Mouse (Mus musculus) heart, embryonic 16.5 days (tissue): ENCODE results near the gene Gm17324. TPM values are rescaled to one million over a fixed set of nuclear protein-coding genes. Genes with fewer than 3 reads are reported as not detected.

Experiments
- ATAC-seq: fragments of 200-750 bp; cut with Nextera tagmentation; replicated peaks from 2 replicates; pipeline ENCODE4 v1.8.0; 2017; ENCODE audit warnings: moderate number of reproducible peaks; ENCODE audit not compliant: insufficient read depth, low FRiP score; ENCODE audit errors: extremely low read depth
- H3K27ac ChIP-seq: fragments of 300-500 bp; sonication (generic); 2 replicates; pipeline ENCODE4 v1.5.1; 2014; ENCODE audit warnings: mild to moderate bottlenecking, low read length, control low read depth, moderate library complexity
- H3K27me3 ChIP-seq: fragments of 300-500 bp; sonication (generic); 2 replicates; pipeline ENCODE4 v1.6.1; 2014; ENCODE audit warnings: low read length, mixed read lengths; ENCODE audit not compliant: control insufficient read depth, insufficient read depth
- H3K36me3 ChIP-seq: fragments of 300-500 bp; sonication (generic); 2 replicates; pipeline ENCODE4 v1.6.1; 2014; ENCODE audit not compliant: control insufficient read depth, insufficient read depth
- H3K4me1 ChIP-seq: fragments of 300-500 bp; sonication (generic); 2 replicates; pipeline ENCODE4 v1.6.1; 2014; ENCODE audit warnings: low read length, mixed read lengths; ENCODE audit not compliant: control insufficient read depth, insufficient read depth
- H3K4me2 ChIP-seq: fragments of 300-500 bp; sonication (generic); 2 replicates; pipeline ENCODE4 v1.6.1; 2014; ENCODE audit warnings: low read depth, mild to moderate bottlenecking, control low read depth, low read length
- H3K4me3 ChIP-seq: fragments of 300-500 bp; sonication (generic); 2 replicates; pipeline ENCODE4 v1.5.1; 2014; ENCODE audit warnings: mild to moderate bottlenecking, control low read depth, low read length
- H3K9ac ChIP-seq: fragments of 300-500 bp; sonication (generic); 2 replicates; pipeline ENCODE4 v1.6.1; 2014; ENCODE audit warnings: low read length, control low read depth
- H3K9me3 ChIP-seq: fragments of 300-500 bp; sonication (generic); replicated peaks from 2 replicates; pipeline ENCODE4 v1.6.1; 2016; ENCODE audit warnings: low read length; ENCODE audit not compliant: control insufficient read depth
- WGBS: fragments of 180-500 bp; shearing (Covaris S2); extraction: QIAGEN DNeasy Blood & Tissue Kit; methylation state at CpG from one replicate; pipeline ENCODE4 v1.1.7; 2014; 5-methylcytosine and 5-hydroxymethylcytosine counted together
- polyA plus RNA-seq: library from polyadenylated mRNA; unstranded; fragments of >200 nt; fragmentation: Nextera tagmentation; extraction: Ambion mirVana; gene quantifications from 2 replicates; pipeline ENCODE4 v1.2.1, GENCODE M21; 2015

Gene Gm17324
- polyA plus RNA-seq, 1 experiment from 2014 or later: 0.50 TPM

- H3K27me3 ChIP-seq: peaks cover 21% of the 10 kb centered on the region
- peak overlapping the region; percentile 95 for H3K9ac ChIP-seq
- peak overlapping the region; percentile 99 for H3K4me3 ChIP-seq
- WGBS: 28% methylated on average over 9 of the region's 9 CpGs
- no peak overlapping the region for H3K27ac ChIP-seq
- ATAC-seq: 0 out of 2 replicates have a peak, but pooled peaks have one; percentile 4
- H3K4me2 ChIP-seq: peak overlapping the region; percentile 87
- H3K36me3 ChIP-seq: peaks cover 8% of the 10 kb centered on the region; the same call in 1 of the 2 replicates
- H3K4me1 ChIP-seq: peaks cover 10% of the 10 kb centered on the region
- H3K9me3 ChIP-seq: no peaks in the 10 kb centered on the region
Measured at GRCm38 (mm10) chr9:78447606-78447972, 997 bp downstream of the Gm17324 start.

- Histone ChIP-seq H3K9ac (peak within 1 kb of the TSS; percentile 75), H3K9me3 (no peaks in the 10 kb centered on the region), H3K4me1 (0 out of 2 replicates have a peak, but pooled peaks cover 3% of the 10 kb centered on the region), H3K4me2 (peak within 1 kb of the TSS; percentile 93), H3K4me3 (peak within 1 kb of the TSS; percentile 66), H3K36me3 (no peaks in the 10 kb centered on the region), H3K27ac (no peak within 1 kb of the TSS), H3K27me3 (peaks cover 38% of the 10 kb centered on the region)
- under 1% methylated on average over 81 of the region's 81 CpGs for WGBS
- peak; percentile 47 for ATAC-seq
Measured at GRCm38 (mm10) chr9:78442579-78443392, 5.8 kb downstream of the Gm17324 start, which contains the start of gene Cgas. Gene Cgas (minus strand): TSS chr9:78443237.

- H3K4me3 ChIP-seq: peak overlapping the region; percentile 66
- H3K27ac ChIP-seq: no peak overlapping the region
- 0 out of 2 replicates have a peak, but pooled peaks cover 3% of the 10 kb centered on the region for H3K4me1 ChIP-seq
- ATAC-seq: no peak
- no peaks in the 10 kb centered on the region for H3K36me3 ChIP-seq
- peak overlapping the region; percentile 75 for H3K9ac ChIP-seq
- peak overlapping the region; percentile 93 for H3K4me2 ChIP-seq
- 3% methylated on average over 9 of the region's 9 CpGs for WGBS
- peaks cover 38% of the 10 kb centered on the region for H3K27me3 ChIP-seq
- no peaks in the 10 kb centered on the region for H3K9me3 ChIP-seq
Measured at GRCm38 (mm10) chr9:78442237-78442578, 6.4 kb downstream of the Gm17324 start.

GRCm38 (mm10) chr9:78439426-78439825 is 9.2 kb downstream of the Gm17324 start:
- ATAC-seq: no peak
- Histone ChIP-seq H3K4me2 (no peak overlapping the region), H3K4me3 (no peak overlapping the region), H3K27ac (no peak overlapping the region), H3K9ac (no peak overlapping the region), H3K36me3 (no peaks in the 10 kb centered on the region), H3K9me3 (no peaks in the 10 kb centered on the region), H3K27me3 (peaks cover 26% of the 10 kb centered on the region), H3K4me1 (0 out of 2 replicates have a peak, but pooled peaks cover 3% of the 10 kb centered on the region)
- WGBS: 69% methylated on average over 5 of the region's 5 CpGs

- 87% methylated on average over 5 of the region's 5 CpGs for whole genome bisulfite sequencing
- H3K9ac ChIP-seq: no peak overlapping the region
Measured at GRCm38 (mm10) chr9:78432471-78432870, 16.1 kb downstream of the Gm17324 start.

GRCm38 (mm10) chr9:78430486-78430885 is 18.1 kb downstream of the Gm17324 start:
- Histone ChIP-seq H3K9ac (no peak overlapping the region), H3K27ac (no peak overlapping the region), H3K4me1 (0 out of 2 replicates have a peak, but pooled peaks cover 2% of the 10 kb centered on the region), H3K4me3 (no peak overlapping the region), H3K36me3 (no peaks in the 10 kb centered on the region), H3K4me2 (no peak overlapping the region), H3K9me3 (no peaks in the 10 kb centered on the region), H3K27me3 (peaks cover 2% of the 10 kb centered on the region; the same call in 1 of the 2 replicates)
- WGBS: 78% methylated on average over 6 of the region's 6 CpGs
- ATAC-seq: no peak

More at GRCm38 (mm10) chr9:78432471-78432870, 16.1 kb downstream of the Gm17324 start:
- no peak overlapping the region for H3K4me2 ChIP-seq
- H3K9me3 ChIP-seq: no peaks in the 10 kb centered on the region
- 0 out of 2 replicates have a peak, but pooled peaks cover 2% of the 10 kb centered on the region for H3K4me1 ChIP-seq
- H3K27me3 ChIP-seq: peaks cover 2% of the 10 kb centered on the region; the same call in 1 of the 2 replicates
- no peak overlapping the region for H3K4me3 ChIP-seq
- no peaks in the 10 kb centered on the region for H3K36me3 ChIP-seq
- H3K27ac ChIP-seq: no peak overlapping the region
- no peak for ATAC-seq

GRCm38 (mm10) chr9:78429551-78429950 is 19.0 kb downstream of the Gm17324 start:
- no peak overlapping the region for H3K27ac ChIP-seq
- H3K27me3 ChIP-seq: peaks cover 2% of the 10 kb centered on the region; the same call in 1 of the 2 replicates
- no peak overlapping the region for H3K9ac ChIP-seq
- H3K4me3 ChIP-seq: no peak overlapping the region
- no peaks in the 10 kb centered on the region for H3K36me3 ChIP-seq
- ATAC-seq: no peak
- H3K9me3 ChIP-seq: no peaks in the 10 kb centered on the region
- H3K4me1 ChIP-seq: 0 out of 2 replicates have a peak, but pooled peaks cover 2% of the 10 kb centered on the region
- H3K4me2 ChIP-seq: no peak overlapping the region
- WGBS: 61% methylated on average over 2 of the region's 2 CpGs

GRCm38 (mm10) chr9:78428870-78429432 is 19.6 kb downstream of the Gm17324 start:
- Histone ChIP-seq H3K36me3 (no peaks in the 10 kb centered on the region), H3K4me1 (0 out of 2 replicates have a peak, but pooled peaks cover 2% of the 10 kb centered on the region), H3K4me2 (no peak overlapping the region), H3K9ac (no peak overlapping the region), H3K27me3 (peaks cover 2% of the 10 kb centered on the region; the same call in 1 of the 2 replicates), H3K4me3 (no peak overlapping the region), H3K9me3 (no peaks in the 10 kb centered on the region), H3K27ac (no peak overlapping the region)
- ATAC-seq: no peak
- WGBS: 83% methylated on average over 4 of the region's 4 CpGs

- WGBS: 67% methylated on average over 6 of the region's 6 CpGs
- Histone ChIP-seq H3K27ac (no peak overlapping the region), H3K27me3 (peaks cover 2% of the 10 kb centered on the region; the same call in 1 of the 2 replicates), H3K4me1 (0 out of 2 replicates have a peak, but pooled peaks cover 2% of the 10 kb centered on the region), H3K4me2 (no peak overlapping the region), H3K4me3 (no peak overlapping the region), H3K9ac (no peak overlapping the region), H3K9me3 (no peaks in the 10 kb centered on the region), H3K36me3 (no peaks in the 10 kb centered on the region)
- ATAC-seq: no peak
Measured at GRCm38 (mm10) chr9:78428185-78428584, 20.4 kb downstream of the Gm17324 start.
